In the genomic region with DNA sequence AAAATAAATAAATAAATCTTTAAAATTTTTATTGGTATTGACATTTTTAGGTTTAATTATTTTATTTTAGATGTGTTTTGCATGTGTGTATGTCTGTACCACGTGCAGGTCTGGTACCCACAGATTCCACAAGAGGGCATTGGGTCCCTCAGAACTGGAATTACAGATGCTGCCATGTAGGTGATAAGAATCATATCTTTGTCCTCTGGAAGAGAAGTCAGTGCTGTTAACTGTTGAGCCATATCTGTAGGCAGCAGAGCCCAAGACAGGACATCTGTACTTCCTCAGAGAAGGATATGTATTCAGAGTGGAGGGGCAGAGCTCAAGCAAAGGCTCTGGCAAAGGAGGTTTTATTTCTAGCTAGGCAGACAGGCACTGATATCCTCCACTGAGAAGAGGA, we compare ENCODE assay signal across 1 mouse cellular context.
TF ChIP-seq lines count a peak whose summit lies in the region.

No protein-coding gene starts in this region.

TF ChIP-seq in MEL, 35 proteins besides CTCF, POLR2A, EP300 and RAD21 (continued from another document):
- 0 out of 4 replicates have a peak, but pooled peaks of 1 of the 2 experiments have one; percentile 17 for TF ChIP-seq USF2 (IDR thresholded peaks at IDR 0.05; ENCODE audit: borderline replicate concordance in 1 of 2, insufficient read depth in 1 of 2, low read depth in 1 of 2, low read length in 2 of 2)
